Mouse (Mus musculus) frontal cortex, adult 2 months (tissue): ENCODE data around the gene Gm10428. TPM values are rescaled to one million over a fixed set of nuclear protein-coding genes. Genes with fewer than 3 reads are reported as not detected.
"Not testable (repeated sequence)": the region's sequence is repeated elsewhere in the genome, so short reads cannot be mapped to it uniquely, and the experiment has no call there.

ENCODE experiments used
- DNase-seq, 2 experiments: peaks; one replicate each; pipeline ENCODE4 v3.0.0; 2022; ENCODE audit warnings: low spot score in 1 of 2; ENCODE audit errors: extremely low spot score in 1 of 2
- polyA plus RNA-seq: library from polyadenylated mRNA; depleted of rRNA; stranded (reverse); fragments of >200 nt; gene quantifications from 2 replicates; pipeline ENCODE4 v1.2.3, GENCODE M21; 2012; rRNA removed

Gene Gm10428
- polyA plus RNA-seq, result not detected in 2 replicates

- DNase-seq, result no peak
Measured at GRCm38 (mm10) chr11:62752780-62753179, at the start of gene Gm10428. Gene Gm10428, plus strand, starts transcription at chr11:62753100.

GRCm38 (mm10) chr11:62706141-62706540 is 46.8 kb upstream of the Gm10428 start:
- no peak for DNase-seq

GRCm38 (mm10) chr11:62708252-62708651 is 44.6 kb upstream of the Gm10428 start:
- DNase-seq, result no peak

GRCm38 (mm10) chr11:62710657-62711056 is 42.2 kb upstream of the Gm10428 start:
- no peak for DNase-seq

GRCm38 (mm10) chr11:62728276-62728675 is 24.6 kb upstream of the Gm10428 start:
- DNase-seq, result no peak

- DNase-seq, result peak; percentile 87 to 94
Measured at GRCm38 (mm10) chr11:62731311-62732021, 21.4 kb upstream of the Gm10428 start, which contains the start of gene Zfp287. Gene Zfp287, minus strand, starts transcription at chr11:62731905.

- DNase-seq, result no peak
Measured at GRCm38 (mm10) chr11:62732022-62732387, 20.9 kb upstream of the Gm10428 start.

- DNase-seq, result no peak
Measured at GRCm38 (mm10) chr11:62732665-62733064, 20.2 kb upstream of the Gm10428 start.

GRCm38 (mm10) chr11:62741186-62741585 is 11.7 kb upstream of the Gm10428 start:
- no peak for DNase-seq

- DNase-seq, result no peak
Measured at GRCm38 (mm10) chr11:62742261-62742957, 10.5 kb upstream of the Gm10428 start.

- peak in 1 of 2 experiments; percentile 88 for DNase-seq
Measured at GRCm38 (mm10) chr11:62744103-62744502, 8.8 kb upstream of the Gm10428 start.

- DNase-seq, result peak; percentile 58 to 84
Measured at GRCm38 (mm10) chr11:62746001-62746533, 6.8 kb upstream of the Gm10428 start.

GRCm38 (mm10) chr11:62747227-62747626 is 5.7 kb upstream of the Gm10428 start:
- DNase-seq, result no peak

- no peak for DNase-seq
Measured at GRCm38 (mm10) chr11:62748062-62748461, 4.8 kb upstream of the Gm10428 start.

- DNase-seq, result not testable (repeated sequence)
Measured at GRCm38 (mm10) chr11:62749445-62749844, 3.5 kb upstream of the Gm10428 start.

GRCm38 (mm10) chr11:62752191-62752590 is 709 bp upstream of the Gm10428 start:
- no peak for DNase-seq

- peak; percentile 81 to 91 for DNase-seq
Measured at GRCm38 (mm10) chr11:62756456-62757142, 3.7 kb downstream of the Gm10428 start.

GRCm38 (mm10) chr11:62757143-62757507 is 4.2 kb downstream of the Gm10428 start:
- DNase-seq, result no peak

GRCm38 (mm10) chr11:62757906-62758305 is 5.0 kb downstream of the Gm10428 start:
- no peak for DNase-seq

GRCm38 (mm10) chr11:62758491-62758890 is 5.6 kb downstream of the Gm10428 start:
- DNase-seq, result no peak
